Mouse (Mus musculus): ENCODE measurements around the gene 4930519P11Rik. TPM values are rescaled to one million over a fixed set of nuclear protein-coding genes. Genes with fewer than 3 reads are reported as not detected.

4930519P11Rik gene
- polyA plus RNA-seq, 1 experiment, result not detected

GRCm38 (mm10) chr2:154651363-154651762 lies 38.1 kb upstream of the 4930519P11Rik start, which contains the start of gene Chmp4b:
Chmp4b (plus strand) TSS chr2:154651705.
- no peak within 1 kb of the TSS for H3K27ac ChIP-seq (ENCODE audit: control insufficient read depth, insufficient read depth, low read depth, low read length, poor library complexity)
- TF ChIP-seq CTCF (IDR thresholded peaks at IDR 0.05; ENCODE audit: control insufficient read depth, insufficient read depth, low read length) (no peak), POLR2A (IDR thresholded peaks at IDR 0.05; ENCODE audit: borderline replicate concordance, control insufficient read depth, low read depth, low read length) (no peak)
- H3K4me3 ChIP-seq (replicated peaks; ENCODE audit: control insufficient read depth, low read depth, low read length), result no peak within 1 kb of the TSS
- H3K4me1 ChIP-seq (ENCODE audit: control insufficient read depth, insufficient read depth, low read length), result no peaks in the 10 kb centered on the region
- 72% methylated on average over 8 of the region's 8 CpGs for WGBS

GRCm38 (mm10) chr2:154650404-154650803 lies 37.2 kb upstream of the 4930519P11Rik start:
- H3K27ac ChIP-seq (ENCODE audit: control insufficient read depth, insufficient read depth, low read depth, low read length, poor library complexity), result no peak overlapping the region
- no peaks in the 10 kb centered on the region for H3K4me1 ChIP-seq (ENCODE audit: control insufficient read depth, insufficient read depth, low read length)
- no peak overlapping the region for H3K4me3 ChIP-seq (replicated peaks; ENCODE audit: control insufficient read depth, low read depth, low read length)
- TF ChIP-seq POLR2A (IDR thresholded peaks at IDR 0.05; ENCODE audit: borderline replicate concordance, control insufficient read depth, low read depth, low read length) (no peak), CTCF (IDR thresholded peaks at IDR 0.05; ENCODE audit: control insufficient read depth, insufficient read depth, low read length) (no peak)
- 89% methylated on average over 3 of the region's 3 CpGs for WGBS

GRCm38 (mm10) chr2:154648086-154648485 lies 34.8 kb upstream of the 4930519P11Rik start:
- no peak overlapping the region for H3K4me3 ChIP-seq (replicated peaks; ENCODE audit: control insufficient read depth, low read depth, low read length)
- H3K27ac ChIP-seq (ENCODE audit: control insufficient read depth, insufficient read depth, low read depth, low read length, poor library complexity), result no peak overlapping the region
- TF ChIP-seq POLR2A (IDR thresholded peaks at IDR 0.05; ENCODE audit: borderline replicate concordance, control insufficient read depth, low read depth, low read length), result no peak
- TF ChIP-seq CTCF (IDR thresholded peaks at IDR 0.05; ENCODE audit: control insufficient read depth, insufficient read depth, low read length), result peak; percentile 80
- no peaks in the 10 kb centered on the region for H3K4me1 ChIP-seq (ENCODE audit: control insufficient read depth, insufficient read depth, low read length)
- WGBS, result 40% methylated on average over 3 of the region's 3 CpGs

GRCm38 (mm10) chr2:154646634-154647033 lies 33.4 kb upstream of the 4930519P11Rik start:
- H3K27ac ChIP-seq (ENCODE audit: control insufficient read depth, insufficient read depth, low read depth, low read length, poor library complexity), result no peak overlapping the region
- H3K4me1 ChIP-seq (ENCODE audit: control insufficient read depth, insufficient read depth, low read length), result no peaks in the 10 kb centered on the region
- WGBS, result 77% methylated on average over 5 of the region's 5 CpGs
- H3K4me3 ChIP-seq (replicated peaks; ENCODE audit: control insufficient read depth, low read depth, low read length), result no peak overlapping the region
- peak; percentile 35; the same call in 1 of the 2 replicates for TF ChIP-seq CTCF (IDR thresholded peaks at IDR 0.05; ENCODE audit: control insufficient read depth, insufficient read depth, low read length)
- no peak for TF ChIP-seq POLR2A (IDR thresholded peaks at IDR 0.05; ENCODE audit: borderline replicate concordance, control insufficient read depth, low read depth, low read length)

- Histone ChIP-seq H3K4me3 (replicated peaks; ENCODE audit: control insufficient read depth, low read depth, low read length) (no peak overlapping the region), H3K27ac (ENCODE audit: control insufficient read depth, insufficient read depth, low read depth, low read length, poor library complexity) (no peak overlapping the region), H3K4me1 (ENCODE audit: control insufficient read depth, insufficient read depth, low read length) (no peaks in the 10 kb centered on the region)
- 74% methylated on average over 6 of the region's 6 CpGs for WGBS
- no peak for TF ChIP-seq CTCF (IDR thresholded peaks at IDR 0.05; ENCODE audit: control insufficient read depth, insufficient read depth, low read length)
- TF ChIP-seq POLR2A (IDR thresholded peaks at IDR 0.05; ENCODE audit: borderline replicate concordance, control insufficient read depth, low read depth, low read length), result no peak
Measured at GRCm38 (mm10) chr2:154642712-154643385, 29.6 kb upstream of the 4930519P11Rik start.

GRCm38 (mm10) chr2:154642005-154642459 lies 28.8 kb upstream of the 4930519P11Rik start:
- Histone ChIP-seq H3K27ac (ENCODE audit: control insufficient read depth, insufficient read depth, low read depth, low read length, poor library complexity) (no peak overlapping the region), H3K4me3 (replicated peaks; ENCODE audit: control insufficient read depth, low read depth, low read length) (no peak overlapping the region), H3K4me1 (ENCODE audit: control insufficient read depth, insufficient read depth, low read length) (no peaks in the 10 kb centered on the region)
- 96% methylated on average over 9 of the region's 9 CpGs for WGBS
- TF ChIP-seq CTCF (IDR thresholded peaks at IDR 0.05; ENCODE audit: control insufficient read depth, insufficient read depth, low read length), result no peak
- TF ChIP-seq POLR2A (IDR thresholded peaks at IDR 0.05; ENCODE audit: borderline replicate concordance, control insufficient read depth, low read depth, low read length), result no peak

GRCm38 (mm10) chr2:154641176-154641575 lies 27.9 kb upstream of the 4930519P11Rik start:
- TF ChIP-seq CTCF (IDR thresholded peaks at IDR 0.05; ENCODE audit: control insufficient read depth, insufficient read depth, low read length) (no peak), POLR2A (IDR thresholded peaks at IDR 0.05; ENCODE audit: borderline replicate concordance, control insufficient read depth, low read depth, low read length) (no peak)
- Histone ChIP-seq H3K27ac (ENCODE audit: control insufficient read depth, insufficient read depth, low read depth, low read length, poor library complexity) (no peak overlapping the region), H3K4me3 (replicated peaks; ENCODE audit: control insufficient read depth, low read depth, low read length) (no peak overlapping the region), H3K4me1 (ENCODE audit: control insufficient read depth, insufficient read depth, low read length) (no peaks in the 10 kb centered on the region)
- 82% methylated on average over 8 of the region's 8 CpGs for WGBS

GRCm38 (mm10) chr2:154639115-154639514 lies 25.9 kb upstream of the 4930519P11Rik start:
- Histone ChIP-seq H3K4me3 (replicated peaks; ENCODE audit: control insufficient read depth, low read depth, low read length) (no peak overlapping the region), H3K27ac (ENCODE audit: control insufficient read depth, insufficient read depth, low read depth, low read length, poor library complexity) (no peak overlapping the region), H3K4me1 (ENCODE audit: control insufficient read depth, insufficient read depth, low read length) (no peaks in the 10 kb centered on the region; the same call in 1 of the 2 replicates)
- TF ChIP-seq POLR2A (IDR thresholded peaks at IDR 0.05; ENCODE audit: borderline replicate concordance, control insufficient read depth, low read depth, low read length), result no peak
- no peak for TF ChIP-seq CTCF (IDR thresholded peaks at IDR 0.05; ENCODE audit: control insufficient read depth, insufficient read depth, low read length)
- WGBS, result 92% methylated on average over 4 of the region's 4 CpGs
